Mouse (Mus musculus): Measurements from ENCODE around the gene Ssh3.

DNA sequence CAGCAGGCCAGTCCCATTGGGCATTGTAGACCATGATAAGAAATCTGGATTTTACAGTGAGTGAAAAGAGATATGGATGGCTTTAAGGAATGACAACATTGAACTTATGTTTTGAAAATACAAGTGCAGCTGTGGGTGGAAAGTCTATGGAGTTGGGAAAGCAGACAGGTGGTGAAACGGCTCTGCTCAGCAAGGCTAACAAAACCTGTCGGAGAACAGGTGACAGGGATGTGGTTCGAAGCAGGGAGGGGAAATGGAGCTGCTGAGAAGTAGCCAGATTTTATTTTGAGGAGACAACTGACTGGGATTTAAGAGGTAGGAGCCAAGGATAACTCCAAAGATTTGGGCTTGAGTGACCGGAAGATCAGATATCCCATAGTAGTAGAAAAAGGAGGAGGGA lies 34.4 kb downstream of the Ssh3 start:
- TF ChIP-seq POLR2A (IDR thresholded peaks at IDR 0.05; ENCODE audit: insufficient read length, low read depth) (no peak), MAX (IDR thresholded peaks at IDR 0.05; ENCODE audit: low read depth) (no peak), TCF12 (IDR thresholded peaks at IDR 0.05; ENCODE audit: insufficient read depth, poor library complexity, severe bottlenecking) (peak; percentile 44), MYOD1 (IDR thresholded peaks at IDR 0.05; ENCODE audit: control insufficient read depth in 1 of 3, insufficient read length in 2 of 3, low read depth in 2 of 3) (peak in 2 of 3 experiments; percentile 38 to 77), E2F4 (IDR thresholded peaks at IDR 0.05; ENCODE audit: insufficient read depth) (no peak), USF1 (IDR thresholded peaks at IDR 0.05; ENCODE audit: low read depth) (no peak), POLR2AphosphoS2 (IDR thresholded peaks at IDR 0.05; ENCODE audit: insufficient read length, low read depth) (peak; percentile 5), SRF (IDR thresholded peaks at IDR 0.05; ENCODE audit: control insufficient read depth, insufficient read length, low read depth) (no peak), CEBPB (IDR thresholded peaks at IDR 0.05; ENCODE audit: insufficient read depth, poor library complexity, severe bottlenecking) (no peak), REST (IDR thresholded peaks at IDR 0.05; ENCODE audit: insufficient read depth, insufficient read length) (no peak), MYOG (IDR thresholded peaks at IDR 0.05; ENCODE audit: control insufficient read depth in 1 of 3, insufficient read depth in 1 of 3, insufficient read length in 2 of 3, low read depth in 2 of 3) (peak in 1 of 3 experiments; percentile 62), TCF3 (IDR thresholded peaks at IDR 0.05; ENCODE audit: insufficient read length, low read depth) (no peak)

Measured in myocyte (in vitro differentiated cells).